Mouse (Mus musculus): Measurements from ENCODE around the gene Lysmd3. TPM values are rescaled to one million over a fixed set of nuclear protein-coding genes. Genes with fewer than 3 reads are reported as not detected.

The Lysmd3 gene
- 54.9 TPM for polyA plus RNA-seq (2014; fragmentation: Illumina TruSeq; extraction: RNeasy Lipid Tissue Mini Kit (QIAGEN cat#74804); ENCODE audit: low read depth, low replicate concordance)

GRCm38 (mm10) chr13:81657351-81658052, at the start of gene Lysmd3:
Lysmd3 (plus strand) TSS chr13:81657663.

GRCm38 (mm10) chr13:81632720-81633415, 24.6 kb upstream of the Lysmd3 start, which contains the start of gene Adgrv1:
Adgrv1 (minus strand) TSS chr13:81633154.

GRCm38 (mm10) chr13:81710775-81711545, 53.5 kb downstream of the Lysmd3 start, which contains the start of the genes Polr3g and Mblac2:
Polr3g (minus strand) TSS chr13:81711013.
Mblac2 (plus strand) TSS chr13:81711341.

Other genes starting within 250 kb of the Lysmd3 start
- gene Adgrv1, start 24.5 kb upstream of the Lysmd3 start, polyA plus RNA-seq (2014; fragmentation: Illumina TruSeq; extraction: RNeasy Lipid Tissue Mini Kit (QIAGEN cat#74804); ENCODE audit: low read depth, low replicate concordance): 2.0 TPM
- gene Polr3g, start 53.4 kb downstream of the Lysmd3 start, polyA plus RNA-seq (2014; fragmentation: Illumina TruSeq; extraction: RNeasy Lipid Tissue Mini Kit (QIAGEN cat#74804); ENCODE audit: low read depth, low replicate concordance): 17.8 TPM
- gene Mblac2, start 53.7 kb downstream of the Lysmd3 start, polyA plus RNA-seq (2014; fragmentation: Illumina TruSeq; extraction: RNeasy Lipid Tissue Mini Kit (QIAGEN cat#74804); ENCODE audit: low read depth, low replicate concordance): 18.0 TPM
- gene Cetn3, start 125.4 kb downstream of the Lysmd3 start, polyA plus RNA-seq (2014; fragmentation: Illumina TruSeq; extraction: RNeasy Lipid Tissue Mini Kit (QIAGEN cat#74804); ENCODE audit: low read depth, low replicate concordance): 98.5 TPM

Measured in liver, adult 10 weeks (tissue).